Mouse (Mus musculus): ENCODE measurements around the gene Tnfrsf1a. TPM values are rescaled to one million over a fixed set of nuclear protein-coding genes. Genes with fewer than 3 reads are reported as not detected.
A peak's percentile ranks its signal among the peaks of the same experiment; 100 is the strongest.
"Not testable (repeated sequence)": the region's sequence is repeated elsewhere in the genome, so short reads cannot be mapped to it uniquely, and the experiment has no call there.

The Tnfrsf1a gene
- polyA plus RNA-seq (2015; fragmentation: Nextera tagmentation; extraction: Ambion mirVana), result 11.6 and 14.6 TPM in 2 replicates

- peak within 1 kb of the TSS; percentile 47 for H3K4me2 ChIP-seq
- H3K36me3 ChIP-seq (replicated peaks), result no peaks in the 10 kb centered on the region
- ATAC-seq (replicated peaks), result peak; percentile 24; the same call in 1 of the 2 replicates
- H3K27me3 ChIP-seq (replicated peaks), result 0 out of 2 replicates have a peak, but pooled peaks cover 16% of the 10 kb centered on the region
- 7% methylated on average over 22 of the region's 22 CpGs for WGBS
- H3K4me1 ChIP-seq, result peaks cover 14% of the 10 kb centered on the region
- no peak within 1 kb of the TSS for H3K27ac ChIP-seq
- peak within 1 kb of the TSS; percentile 4; the same call in 1 of the 2 replicates for H3K9ac ChIP-seq
- H3K4me3 ChIP-seq, result peak within 1 kb of the TSS; percentile 31
- H3K9me3 ChIP-seq, result no peaks in the 10 kb centered on the region
Observed at GRCm38 (mm10) chr6:125348721-125349574, at the start of gene Tnfrsf1a. Gene Tnfrsf1a, plus strand, starts transcription at chr6:125349362.

GRCm38 (mm10) chr6:125300982-125301381 lies 48.2 kb upstream of the Tnfrsf1a start:
- Histone ChIP-seq H3K4me3 (no peak overlapping the region), H3K4me1 (no peaks in the 10 kb centered on the region), H3K9me3 (no peaks in the 10 kb centered on the region), H3K27me3 (replicated peaks) (no peaks in the 10 kb centered on the region), H3K27ac (no peak overlapping the region), H3K4me2 (no peak overlapping the region), H3K9ac (no peak overlapping the region), H3K36me3 (replicated peaks) (no peaks in the 10 kb centered on the region)
- 80% methylated on average over 1 of the region's 1 CpGs for WGBS
- ATAC-seq (replicated peaks), result no peak

DNA sequence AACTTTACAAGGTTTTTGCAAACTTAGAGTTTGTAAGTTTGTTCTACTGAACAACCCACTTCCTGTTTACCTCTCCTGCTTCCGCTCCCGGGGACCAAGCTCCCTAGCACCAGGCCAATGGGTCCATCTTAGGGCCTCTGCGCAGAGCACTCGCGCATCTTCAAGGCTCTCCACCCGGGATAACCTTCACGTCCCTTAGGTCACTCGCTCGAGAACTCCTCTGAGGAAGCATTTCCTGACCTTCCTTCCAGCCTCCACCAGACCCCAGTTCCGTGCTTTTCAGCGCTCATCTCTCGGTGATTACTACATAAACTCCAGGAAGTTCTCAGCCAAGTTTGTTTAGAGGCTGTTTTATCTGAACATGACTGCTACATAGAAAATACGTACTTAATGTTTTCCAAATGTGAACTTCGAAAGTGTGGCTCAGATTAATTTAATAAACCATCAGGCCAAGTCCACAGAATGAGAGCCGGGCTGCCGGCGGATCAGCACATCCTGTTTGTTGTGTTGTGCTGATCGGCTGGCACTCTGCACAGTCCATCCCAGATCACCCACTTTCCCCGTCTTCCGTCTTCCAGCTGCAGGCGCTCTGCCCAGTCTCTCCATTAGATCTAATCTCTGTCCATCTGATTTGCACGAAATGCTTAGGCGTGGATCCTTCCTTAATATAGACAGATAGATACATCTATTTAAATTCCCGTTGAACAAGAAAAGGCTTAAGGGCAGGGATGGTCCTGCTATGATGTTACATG lies 46.8 kb upstream of the Tnfrsf1a start:
- no peaks in the 10 kb centered on the region for H3K36me3 ChIP-seq (replicated peaks)
- no peak overlapping the region for H3K4me2 ChIP-seq
- WGBS, result 87% methylated on average over 24 of the region's 24 CpGs
- H3K9me3 ChIP-seq, result no peaks in the 10 kb centered on the region
- no peak overlapping the region for H3K4me3 ChIP-seq
- ATAC-seq (replicated peaks), result no peak
- H3K27me3 ChIP-seq (replicated peaks), result no peaks in the 10 kb centered on the region
- H3K9ac ChIP-seq, result no peak overlapping the region
- H3K27ac ChIP-seq, result no peak overlapping the region
- H3K4me1 ChIP-seq, result no peaks in the 10 kb centered on the region

DNA sequence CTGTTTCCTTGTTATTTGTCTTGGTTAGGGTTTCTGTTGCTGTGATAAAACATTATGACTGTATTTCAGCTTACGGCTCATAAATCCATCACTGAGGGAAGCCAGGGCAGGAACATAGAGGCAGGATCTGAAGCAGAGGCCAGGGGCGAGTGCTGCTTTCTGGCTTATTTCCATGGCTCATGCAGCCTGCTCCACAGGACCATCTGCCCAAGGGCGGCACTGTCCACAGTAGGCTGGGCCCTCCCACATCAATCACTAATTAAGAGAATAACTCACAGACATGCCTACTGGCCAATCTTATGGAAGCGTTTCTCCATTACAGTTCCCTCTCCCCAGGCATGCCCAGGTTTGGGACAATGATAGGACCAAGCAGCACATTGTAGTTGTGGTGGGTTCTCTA lies 45.9 kb upstream of the Tnfrsf1a start:
- Histone ChIP-seq H3K4me3 (no peak overlapping the region), H3K4me1 (no peaks in the 10 kb centered on the region), H3K36me3 (replicated peaks) (no peaks in the 10 kb centered on the region), H3K27me3 (replicated peaks) (no peaks in the 10 kb centered on the region), H3K4me2 (no peak overlapping the region), H3K9me3 (no peaks in the 10 kb centered on the region), H3K27ac (no peak overlapping the region), H3K9ac (no peak overlapping the region)
- no peak for ATAC-seq (replicated peaks)
- WGBS, result 86% methylated on average over 4 of the region's 4 CpGs

- not testable (repeated sequence) for H3K36me3 ChIP-seq (replicated peaks); H3K4me3 ChIP-seq; H3K9me3 ChIP-seq; H3K27me3 ChIP-seq (replicated peaks); H3K9ac ChIP-seq; H3K27ac ChIP-seq; H3K4me1 ChIP-seq; ATAC-seq (replicated peaks); H3K4me2 ChIP-seq
- 90% methylated on average over 7 of the region's 7 CpGs for WGBS
Observed at GRCm38 (mm10) chr6:125304408-125304807, 44.8 kb upstream of the Tnfrsf1a start.

DNA sequence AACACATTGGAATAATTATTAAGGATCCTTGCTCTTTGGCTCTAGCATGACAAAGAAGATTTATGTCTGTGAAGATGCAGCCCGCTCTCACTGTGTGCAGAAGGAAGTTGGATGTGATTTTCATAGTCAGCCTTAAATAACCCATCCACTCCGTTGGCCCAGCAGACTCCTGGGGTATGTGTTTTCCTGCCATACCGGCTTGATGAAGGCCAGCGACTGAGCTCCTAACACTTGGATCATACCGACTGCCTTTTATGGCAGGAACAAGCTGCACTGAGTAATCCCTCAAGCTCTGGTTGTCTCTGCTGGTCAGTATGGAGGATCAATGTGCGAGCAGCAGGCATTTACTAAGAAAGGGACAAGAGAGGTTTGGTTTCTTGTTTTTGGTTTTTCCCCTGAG lies 43.7 kb upstream of the Tnfrsf1a start:
- Histone ChIP-seq H3K4me3 (no peak overlapping the region), H3K4me2 (no peak overlapping the region), H3K9me3 (no peaks in the 10 kb centered on the region), H3K4me1 (no peaks in the 10 kb centered on the region), H3K27me3 (replicated peaks) (no peaks in the 10 kb centered on the region), H3K9ac (no peak overlapping the region), H3K27ac (no peak overlapping the region), H3K36me3 (replicated peaks) (no peaks in the 10 kb centered on the region)
- ATAC-seq (replicated peaks), result no peak
- WGBS, result 91% methylated on average over 6 of the region's 6 CpGs

- Histone ChIP-seq H3K27me3 (replicated peaks) (no peaks in the 10 kb centered on the region), H3K4me1 (no peaks in the 10 kb centered on the region), H3K9ac (no peak overlapping the region), H3K4me3 (no peak overlapping the region), H3K9me3 (no peaks in the 10 kb centered on the region), H3K4me2 (no peak overlapping the region), H3K27ac (no peak overlapping the region), H3K36me3 (replicated peaks) (no peaks in the 10 kb centered on the region)
- ATAC-seq (replicated peaks), result no peak
- 92% methylated on average over 5 of the region's 5 CpGs for WGBS
Observed at GRCm38 (mm10) chr6:125307091-125307490, 42.1 kb upstream of the Tnfrsf1a start.

- H3K27me3 ChIP-seq (replicated peaks), result no peaks in the 10 kb centered on the region
- ATAC-seq (replicated peaks), result no peak
- H3K27ac ChIP-seq, result no peak overlapping the region
- H3K4me2 ChIP-seq, result no peak overlapping the region
- no peaks in the 10 kb centered on the region for H3K36me3 ChIP-seq (replicated peaks)
- no peak overlapping the region for H3K9ac ChIP-seq
- no peaks in the 10 kb centered on the region for H3K9me3 ChIP-seq
- WGBS, result 15% methylated on average over 13 of the region's 13 CpGs
- peaks cover 10% of the 10 kb centered on the region for H3K4me1 ChIP-seq
- H3K4me3 ChIP-seq, result no peak overlapping the region
Observed at GRCm38 (mm10) chr6:125308921-125309320, 40.2 kb upstream of the Tnfrsf1a start.

- Histone ChIP-seq H3K27ac (no peak overlapping the region), H3K27me3 (replicated peaks) (no peaks in the 10 kb centered on the region), H3K9me3 (no peaks in the 10 kb centered on the region), H3K36me3 (replicated peaks) (no peaks in the 10 kb centered on the region), H3K4me2 (no peak overlapping the region), H3K9ac (no peak overlapping the region), H3K4me1 (peaks cover 15% of the 10 kb centered on the region), H3K4me3 (no peak overlapping the region)
- 39% methylated on average over 5 of the region's 5 CpGs for WGBS
- no peak for ATAC-seq (replicated peaks)
Observed at GRCm38 (mm10) chr6:125309406-125309805, 39.8 kb upstream of the Tnfrsf1a start.

DNA sequence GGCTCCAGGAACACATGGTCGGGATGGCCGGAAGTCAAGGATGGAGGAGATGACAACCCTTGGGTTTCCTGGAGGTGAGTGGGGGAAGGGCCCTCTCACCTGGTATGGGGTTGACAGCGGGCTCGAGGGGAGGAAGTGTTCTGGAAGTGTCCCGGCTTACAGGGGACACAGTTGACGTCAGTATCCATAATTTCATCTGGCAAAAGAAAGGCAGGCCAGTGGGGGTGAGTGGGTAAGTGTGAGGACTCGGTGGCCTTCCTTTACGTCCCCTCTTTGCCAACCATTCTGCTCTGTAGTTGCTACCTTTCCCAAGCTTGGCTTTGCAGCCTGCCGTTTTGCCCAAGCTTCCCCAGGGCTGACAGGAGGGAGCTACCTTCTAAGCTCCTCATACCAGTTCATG lies 37.0 kb upstream of the Tnfrsf1a start:
- WGBS, result 89% methylated on average over 9 of the region's 9 CpGs
- Histone ChIP-seq H3K9ac (no peak overlapping the region), H3K27ac (no peak overlapping the region), H3K27me3 (replicated peaks) (no peaks in the 10 kb centered on the region), H3K36me3 (replicated peaks) (no peaks in the 10 kb centered on the region), H3K4me2 (no peak overlapping the region), H3K9me3 (no peaks in the 10 kb centered on the region), H3K4me3 (no peak overlapping the region), H3K4me1 (peaks cover 15% of the 10 kb centered on the region)
- ATAC-seq (replicated peaks), result no peak

- H3K36me3 ChIP-seq (replicated peaks), result no peaks in the 10 kb centered on the region
- H3K4me2 ChIP-seq, result peak overlapping the region; percentile 55
- ATAC-seq (replicated peaks), result peak; percentile 28
- H3K27ac ChIP-seq, result no peak overlapping the region
- H3K9me3 ChIP-seq, result no peaks in the 10 kb centered on the region
- 0 out of 2 replicates have a peak overlapping the region, but pooled peaks have one; percentile 25 for H3K9ac ChIP-seq
- peak overlapping the region; percentile 36 for H3K4me3 ChIP-seq
- H3K27me3 ChIP-seq (replicated peaks), result no peaks in the 10 kb centered on the region
- WGBS, result 71% methylated on average over 22 of the region's 22 CpGs
- H3K4me1 ChIP-seq, result peaks cover 15% of the 10 kb centered on the region
Observed at GRCm38 (mm10) chr6:125312581-125313355, 36.4 kb upstream of the Tnfrsf1a start.
